ENCODE assay signal across 11 mouse cellular contexts in the genomic region with DNA sequence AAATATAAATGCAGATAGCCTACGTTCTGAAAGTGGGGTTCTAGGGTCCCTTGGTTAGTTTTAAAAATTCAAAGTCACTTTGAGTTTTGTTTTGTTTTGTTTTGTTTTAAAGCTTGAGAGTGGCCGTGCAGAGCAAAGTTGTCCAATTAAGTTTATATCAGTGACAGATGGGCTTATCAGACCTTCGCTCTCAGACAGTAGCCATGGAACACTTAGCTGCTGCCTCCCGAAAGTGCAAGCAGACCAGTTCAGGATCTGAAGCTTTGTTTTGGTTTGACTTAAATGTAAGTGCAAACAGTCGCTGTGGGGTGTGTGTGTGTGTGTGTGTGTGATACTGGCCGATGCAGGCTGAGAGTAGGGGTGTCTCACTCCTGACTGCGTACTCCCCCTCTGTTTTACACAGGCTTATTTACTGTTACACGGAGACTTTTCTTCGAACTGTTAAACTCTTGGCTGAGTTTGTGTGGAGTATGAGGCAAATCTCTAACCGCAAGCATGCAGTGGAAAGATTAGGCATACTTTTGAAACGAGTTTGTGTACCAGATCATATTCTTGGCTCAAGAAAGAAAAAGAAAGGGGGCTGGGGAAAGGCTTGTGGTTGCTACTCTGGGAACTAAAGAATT. TPM values are rescaled to one million over a fixed set of nuclear protein-coding genes. Genes with fewer than 3 reads are reported as not detected.
DNase-seq lines count a peak whose midpoint lies in the region; ATAC-seq lines count a peak whose summit lies in the region.
"Had no signal": no experiment of that assay in that cellular context is flagged by ENCODE, and none has a peak within 500 bp of the region (broad histone marks: within the 10 kb centered on the region; RNA-seq: fewer than 3 reads in every experiment).

No protein-coding gene starts in this region.

- peak; percentile 59; the same call in 1 of the 2 replicates for ATAC-seq in intestine, embryonic 16.5 days
- ATAC-seq: CD4-positive, CD25-positive, alpha-beta regulatory T cell, adult 4 months; midbrain, embryonic 16.5 days had no signal

- 51% methylated on average over 11 of the region's 11 CpGs for WGBS in intestine, embryonic 16.5 days

- peak; percentile 37 for DNase-seq in heart, adult 8-10 months (ENCODE audit: low spot score)
- DNase-seq in heart, postnatal 25 days (ENCODE audit: low spot score): no peak
- peak; percentile 86 for DNase-seq in adipocyte (ENCODE audit: low spot score)
- DNase-seq in lung, postnatal 4 days: peak; percentile 36 to 47
- no peak for DNase-seq in adrenal gland, postnatal 36 days
- DNase-seq in gastrocnemius, postnatal 10 days: no peak
- DNase-seq in left cerebral cortex, adult 8-10 months (ENCODE audit: low spot score in 2 of 2): no peak
- DNase-seq: left cerebral cortex, postnatal 4 days had no signal

- no peak overlapping the region for H3K9ac ChIP-seq in intestine, embryonic 16.5 days (ENCODE audit: low read depth, low read length)

- H3K4me1 ChIP-seq in intestine, embryonic 16.5 days (ENCODE audit: control insufficient read depth, insufficient read depth, low read length): no peaks in the 10 kb centered on the region

- peak overlapping the region; percentile 9 for H3K27ac ChIP-seq in intestine, embryonic 16.5 days (ENCODE audit: low read length)

- no peaks in the 10 kb centered on the region for H3K36me3 ChIP-seq in intestine, embryonic 16.5 days (ENCODE audit: control insufficient read depth, insufficient read depth, low read length)

- H3K27me3 ChIP-seq in intestine, embryonic 16.5 days (replicated peaks; ENCODE audit: control insufficient read depth, insufficient read depth, low read length): no peaks in the 10 kb centered on the region

- H3K4me3 ChIP-seq in intestine, embryonic 16.5 days (ENCODE audit: low read length): no peak overlapping the region

- H3K9me3 ChIP-seq in intestine, embryonic 16.5 days (ENCODE audit: control insufficient read depth, low read length): no peaks in the 10 kb centered on the region

- H3K4me2 ChIP-seq in intestine, embryonic 16.5 days (ENCODE audit: low read depth, low read length): no peak overlapping the region

- intact Hi-C loops in heart, postnatal 25 days (cut with DNase I): no loop called here

RNA-seq across cellular contexts. Expression of gene Cxcl15, which starts 37.9 kb away (rescaled TPM):
- not detected for total RNA-seq in heart, adult 8-10 months (2022)
- not detected for total RNA-seq in heart, postnatal 25 days (2021)
- polyA plus RNA-seq in intestine, embryonic 16.5 days (2015; fragmentation: Nextera tagmentation; extraction: Ambion mirVana): 0.18 and 0.22 TPM in 2 replicates
- total RNA-seq in adrenal gland, postnatal 36 days (2021): not detected
- not detected for total RNA-seq in gastrocnemius, postnatal 10 days (2021)
- not detected for total RNA-seq in left cerebral cortex, adult 8-10 months (2022)
- total RNA-seq: left cerebral cortex, postnatal 4 days had no signal
- polyA plus RNA-seq: CD4-positive, CD25-positive, alpha-beta regulatory T cell, adult 4 months; midbrain, embryonic 16.5 days had no signal

RNA-seq across cellular contexts. Expression of gene Cxcl3, which starts 46.4 kb away (rescaled TPM):
- total RNA-seq in heart, adult 8-10 months (2022): not detected
- total RNA-seq in heart, postnatal 25 days (2021): not detected
- polyA plus RNA-seq in intestine, embryonic 16.5 days (2015; fragmentation: Nextera tagmentation; extraction: Ambion mirVana): 0.13 TPM in 1 of 2 replicates, not detected in the other
- total RNA-seq in adrenal gland, postnatal 36 days (2021): not detected
- total RNA-seq in gastrocnemius, postnatal 10 days (2021): not detected
- not detected for total RNA-seq in left cerebral cortex, adult 8-10 months (2022)
- total RNA-seq: left cerebral cortex, postnatal 4 days had no signal
- polyA plus RNA-seq: midbrain, embryonic 16.5 days had no signal

RNA-seq across cellular contexts. Expression of gene Cxcl1, which starts 58.8 kb away (rescaled TPM):
- 1 to 10 TPM in 2 of 4 experiments, under 1 TPM in 2; 0.38 to 1.3 (median 0.92) TPM for total RNA-seq in heart, adult 8-10 months (2022)
- under 1 TPM; 0.55 to 0.64 TPM for total RNA-seq in heart, postnatal 25 days (2021)
- polyA plus RNA-seq in intestine, embryonic 16.5 days (2015; fragmentation: Nextera tagmentation; extraction: Ambion mirVana): 0.73 and 0.76 TPM in 2 replicates
- total RNA-seq in adrenal gland, postnatal 36 days (2021): under 1 TPM; 0.33 to 0.36 TPM
- total RNA-seq in gastrocnemius, postnatal 10 days (2021): under 1 TPM in 1 of 2 experiments, not detected in 1; 0.35 TPM
- total RNA-seq in left cerebral cortex, adult 8-10 months (2022): under 1 TPM in 1 of 4 experiments, not detected in 3; 0.46 TPM
- polyA plus RNA-seq: CD4-positive, CD25-positive, alpha-beta regulatory T cell, adult 4 months; midbrain, embryonic 16.5 days had no signal

Comparison
In these comparisons a context has a peak if more than half of its experiments do, and no peak if none do; other contexts are left out.
1. DNase-seq: peak in heart, adult 8-10 months (single experiment), adipocyte (single experiment) and lung, postnatal 4 days (2 of 2); none in heart, postnatal 25 days (single experiment), adrenal gland, postnatal 36 days (0 of 2), gastrocnemius, postnatal 10 days (single experiment) and left cerebral cortex, adult 8-10 months (0 of 2).